Mouse (Mus musculus) adrenal gland, postnatal 10 days (tissue): ENCODE results near the gene Agbl1. TPM values are rescaled to one million over a fixed set of nuclear protein-coding genes. Genes with fewer than 3 reads are reported as not detected.
A peak's percentile ranks its signal among the peaks of the same experiment; 100 is the strongest.
"Not testable (repeated sequence)": the region's sequence is repeated elsewhere in the genome, so short reads cannot be mapped to it uniquely, and the experiment has no call there.

Experiments used
- DNase-seq: peaks from one replicate; pipeline ENCODE4 v3.0.0; 2021; ENCODE audit warnings: mixed read lengths
- total RNA-seq, 2 experiments: library from RNA; stranded (reverse); gene quantifications; 2 replicates each; pipeline ENCODE4 v1.2.3; 2021

Agbl1 gene
- total RNA-seq, 2 experiments from 2014 or later: 0.15 to 0.64 TPM

- DNase-seq: no peak
Observed at GRCm38 (mm10) chr7:76594566-76595079, 364.9 kb downstream of the Agbl1 start.

- DNase-seq: no peak
Observed at GRCm38 (mm10) chr7:76597812-76598211, 368.1 kb downstream of the Agbl1 start.

GRCm38 (mm10) chr7:76600050-76600690, 370.5 kb downstream of the Agbl1 start:
- DNase-seq: no peak

GRCm38 (mm10) chr7:76629528-76629927, 399.8 kb downstream of the Agbl1 start:
- DNase-seq: no peak

GRCm38 (mm10) chr7:76650984-76651383, 421.3 kb downstream of the Agbl1 start:
- no peak for DNase-seq

- DNase-seq: peak; percentile 4
Observed at GRCm38 (mm10) chr7:76661072-76661471, 431.4 kb downstream of the Agbl1 start.

GRCm38 (mm10) chr7:76674856-76675255, 445.2 kb downstream of the Agbl1 start:
- no peak for DNase-seq

- DNase-seq: no peak
Observed at GRCm38 (mm10) chr7:76701224-76701623, 471.5 kb downstream of the Agbl1 start.

GRCm38 (mm10) chr7:76732220-76732619, 502.5 kb downstream of the Agbl1 start:
- not testable (repeated sequence) for DNase-seq

GRCm38 (mm10) chr7:76777237-76777855, 547.7 kb downstream of the Agbl1 start:
- DNase-seq: no peak

GRCm38 (mm10) chr7:76780446-76780845, 550.8 kb downstream of the Agbl1 start:
- no peak for DNase-seq

- DNase-seq: no peak
Observed at GRCm38 (mm10) chr7:76788561-76789306, 559.0 kb downstream of the Agbl1 start.

GRCm38 (mm10) chr7:76790041-76790440, 560.4 kb downstream of the Agbl1 start:
- no peak for DNase-seq

GRCm38 (mm10) chr7:76791247-76791646, 561.6 kb downstream of the Agbl1 start:
- DNase-seq: no peak

GRCm38 (mm10) chr7:76810003-76810402, 580.3 kb downstream of the Agbl1 start:
- no peak for DNase-seq

- no peak for DNase-seq
Observed at GRCm38 (mm10) chr7:76820571-76820970, 590.9 kb downstream of the Agbl1 start.

GRCm38 (mm10) chr7:76842146-76842545, 612.5 kb downstream of the Agbl1 start:
- no peak for DNase-seq

GRCm38 (mm10) chr7:76889416-76890209, 659.9 kb downstream of the Agbl1 start:
- DNase-seq: no peak

- DNase-seq: no peak
Observed at GRCm38 (mm10) chr7:76904096-76904495, 674.4 kb downstream of the Agbl1 start.

- no peak for DNase-seq
Observed at GRCm38 (mm10) chr7:76911672-76912071, 682.0 kb downstream of the Agbl1 start.

GRCm38 (mm10) chr7:76918871-76919270, 689.2 kb downstream of the Agbl1 start:
- DNase-seq: no peak

GRCm38 (mm10) chr7:76921671-76922070, 692.0 kb downstream of the Agbl1 start:
- DNase-seq: no peak
